Mouse (Mus musculus) intestine, postnatal 0 days (tissue): ENCODE measurements around the gene Sec31b. TPM values are rescaled to one million over a fixed set of nuclear protein-coding genes. Genes with fewer than 3 reads are reported as not detected.

ENCODE experiments used
- ATAC-seq: fragments of 200-750 bp; cut with Nextera tagmentation; 2 replicates; pipeline ENCODE4 v1.8.0; 2017; ENCODE audit warnings: mild to moderate bottlenecking, moderate TSS enrichment, moderate library complexity
- H3K27ac ChIP-seq: fragments of 300-500 bp; sonication (generic); 2 replicates; pipeline ENCODE4 v1.5.1; 2014; ENCODE audit warnings: mild to moderate bottlenecking, low read depth, low read length, moderate library complexity
- H3K27me3 ChIP-seq: fragments of 300-500 bp; sonication (generic); replicated peaks from 2 replicates; pipeline ENCODE4 v1.6.1; 2014; ENCODE audit warnings: low read length, mixed read lengths; ENCODE audit not compliant: control insufficient read depth, insufficient read depth
- H3K36me3 ChIP-seq: fragments of 300-500 bp; sonication (generic); 2 replicates; pipeline ENCODE4 v1.6.1; 2014; ENCODE audit warnings: mild to moderate bottlenecking, moderate library complexity; ENCODE audit not compliant: control insufficient read depth, insufficient read depth
- H3K4me1 ChIP-seq: fragments of 300-500 bp; sonication (generic); replicated peaks from 2 replicates; pipeline ENCODE4 v1.6.1; 2014; ENCODE audit warnings: antibody characterized with exemption, low read length, mixed read lengths; ENCODE audit not compliant: control insufficient read depth, insufficient read depth
- H3K4me2 ChIP-seq: fragments of 300-500 bp; sonication (generic); replicated peaks from 2 replicates; pipeline ENCODE4 v1.6.1; 2014; ENCODE audit warnings: low read depth, mild to moderate bottlenecking, moderate library complexity
- H3K4me3 ChIP-seq: fragments of 300-500 bp; sonication (generic); 2 replicates; pipeline ENCODE4 v1.5.1; 2014; ENCODE audit warnings: low read depth, low read length
- H3K9ac ChIP-seq: fragments of 300-500 bp; sonication (generic); 2 replicates; pipeline ENCODE4 v1.6.1; 2014; ENCODE audit warnings: mild to moderate bottlenecking, low read depth, low read length
- H3K9me3 ChIP-seq: fragments of 300-500 bp; sonication (generic); 2 replicates; pipeline ENCODE4 v1.6.1; 2016; ENCODE audit warnings: mixed run types; ENCODE audit not compliant: control insufficient read depth
- CTCF ChIP-seq: sonication (generic); IDR thresholded peaks from 2 replicates; pipeline ENCODE4 v1.5.1; 2016; ENCODE audit warnings: low read depth, mild to moderate bottlenecking, control low read depth, antibody characterized with exemption, moderate library complexity
- WGBS: fragments of 180-500 bp; shearing (Covaris S2); extraction: QIAGEN DNeasy Blood & Tissue Kit; methylation state at CpG from one replicate; pipeline ENCODE4 v1.1.7; 2014; 5-methylcytosine and 5-hydroxymethylcytosine counted together
- polyA plus RNA-seq: library from polyadenylated mRNA; unstranded; fragments of >200 nt; fragmentation: Nextera tagmentation; extraction: Ambion mirVana; gene quantifications from 2 replicates; pipeline ENCODE4 v1.2.1, GENCODE M21; 2015

Gene Sec31b
- 0.12 and 0.33 TPM in 2 replicates for polyA plus RNA-seq

DNA sequence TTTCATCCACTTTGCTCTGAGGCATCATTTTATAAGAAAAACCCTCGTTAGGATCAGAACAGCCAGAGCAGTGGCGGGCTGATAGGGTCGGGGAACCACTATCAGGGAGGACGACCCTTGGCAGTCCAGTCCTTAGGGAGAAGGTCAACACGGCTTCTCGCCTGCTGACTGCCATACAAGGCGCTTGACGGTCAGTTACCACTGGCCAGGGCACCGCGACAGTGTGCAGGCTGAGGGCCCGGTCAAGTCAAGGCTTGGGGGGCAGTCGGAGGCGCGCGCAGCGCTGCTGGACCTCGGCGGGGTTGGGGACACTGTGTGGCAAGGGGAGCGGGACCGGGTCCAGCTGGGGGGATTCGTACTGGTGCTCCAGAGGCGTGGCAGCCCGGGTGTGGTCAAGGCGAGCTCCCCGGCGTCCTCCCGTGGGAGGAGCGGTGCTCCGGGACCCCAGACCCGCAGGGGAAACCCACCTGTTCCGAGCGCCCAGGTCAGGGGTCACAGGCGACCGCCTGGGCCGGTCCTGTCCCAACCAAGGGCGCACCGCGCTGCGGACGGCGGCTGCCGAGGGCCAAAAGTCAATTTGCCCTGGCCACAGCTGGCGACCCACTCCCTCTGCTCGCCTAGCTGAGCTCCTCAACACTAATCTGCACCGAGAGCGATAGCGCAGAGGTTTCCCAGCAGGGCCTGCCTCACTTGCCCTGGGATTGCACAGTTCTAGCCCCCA, at the start of gene Sec31b:
TSS of gene Sec31b (minus strand) at position 544 of the 721 bp plus-strand sequence.
- H3K36me3 ChIP-seq: peaks cover 26% of the 10 kb centered on the region
- no peaks in the 10 kb centered on the region; the same call in 1 of the 2 replicates for H3K27me3 ChIP-seq
- peak within 1 kb of the TSS; percentile 43 for H3K4me3 ChIP-seq
- H3K27ac ChIP-seq: no peak within 1 kb of the TSS
- H3K9ac ChIP-seq: 0 out of 2 replicates have a peak within 1 kb of the TSS, but pooled peaks have one; percentile 40
- peaks cover 7% of the 10 kb centered on the region; the same call in 1 of the 2 replicates for H3K4me1 ChIP-seq
- peak within 1 kb of the TSS; percentile 85 for H3K4me2 ChIP-seq
- WGBS: 2% methylated on average over 47 of the region's 47 CpGs
- peak; percentile 37 for ATAC-seq
- no peak for TF ChIP-seq CTCF
- H3K9me3 ChIP-seq: peaks cover 5% of the 10 kb centered on the region; the same call in 1 of the 2 replicates

DNA sequence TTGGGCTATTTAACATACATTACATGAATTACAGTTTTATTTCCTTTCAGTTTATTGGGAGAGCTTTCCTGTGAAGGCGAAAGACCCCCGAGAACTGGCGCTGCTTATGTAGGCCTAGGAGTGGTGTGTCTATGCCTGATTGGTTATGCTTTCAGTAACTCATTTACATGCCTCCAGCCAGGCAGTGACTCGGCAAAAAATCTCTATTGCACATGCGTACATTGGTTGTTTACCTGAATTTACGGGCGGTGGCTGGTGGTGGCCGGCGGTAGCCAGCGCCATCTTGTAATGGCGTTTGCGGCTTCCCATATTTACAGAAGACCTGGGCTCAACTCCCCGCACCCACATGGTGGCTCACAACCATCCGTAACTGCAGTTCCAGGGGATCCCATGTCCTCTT, 48.5 kb upstream of the Sec31b start:
- Histone ChIP-seq H3K9me3 (no peaks in the 10 kb centered on the region), H3K4me3 (no peak overlapping the region), H3K27me3 (no peaks in the 10 kb centered on the region), H3K4me2 (no peak overlapping the region), H3K9ac (no peak overlapping the region), H3K36me3 (no peaks in the 10 kb centered on the region), H3K4me1 (no peaks in the 10 kb centered on the region), H3K27ac (no peak overlapping the region)
- no peak for TF ChIP-seq CTCF
- WGBS: 94% methylated on average over 14 of the region's 14 CpGs
- ATAC-seq: no peak

DNA sequence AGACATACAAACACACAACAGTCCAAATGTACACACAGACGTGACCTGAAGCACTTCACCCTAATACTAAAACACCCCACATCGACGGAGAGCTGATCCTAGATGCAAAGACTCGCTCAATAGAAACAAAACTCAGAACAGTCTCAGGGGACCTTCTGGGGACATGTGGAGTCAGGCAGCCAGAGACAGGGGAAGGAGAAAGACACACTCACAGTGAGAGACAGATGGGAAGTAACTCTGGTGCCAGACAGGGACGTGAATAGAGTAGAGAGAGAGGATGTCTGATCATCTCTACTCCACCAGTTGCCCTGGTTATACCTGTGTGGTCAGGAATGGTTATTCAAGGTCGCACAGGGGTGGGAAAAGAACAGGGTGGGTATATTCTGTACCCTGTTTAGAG, 46.0 kb upstream of the Sec31b start:
- Histone ChIP-seq H3K9ac (no peak overlapping the region), H3K4me3 (no peak overlapping the region), H3K9me3 (no peaks in the 10 kb centered on the region), H3K36me3 (no peaks in the 10 kb centered on the region), H3K27ac (no peak overlapping the region), H3K4me1 (no peaks in the 10 kb centered on the region), H3K27me3 (no peaks in the 10 kb centered on the region), H3K4me2 (no peak overlapping the region)
- ATAC-seq: no peak
- WGBS: 74% methylated on average over 6 of the region's 6 CpGs
- TF ChIP-seq CTCF: no peak

DNA sequence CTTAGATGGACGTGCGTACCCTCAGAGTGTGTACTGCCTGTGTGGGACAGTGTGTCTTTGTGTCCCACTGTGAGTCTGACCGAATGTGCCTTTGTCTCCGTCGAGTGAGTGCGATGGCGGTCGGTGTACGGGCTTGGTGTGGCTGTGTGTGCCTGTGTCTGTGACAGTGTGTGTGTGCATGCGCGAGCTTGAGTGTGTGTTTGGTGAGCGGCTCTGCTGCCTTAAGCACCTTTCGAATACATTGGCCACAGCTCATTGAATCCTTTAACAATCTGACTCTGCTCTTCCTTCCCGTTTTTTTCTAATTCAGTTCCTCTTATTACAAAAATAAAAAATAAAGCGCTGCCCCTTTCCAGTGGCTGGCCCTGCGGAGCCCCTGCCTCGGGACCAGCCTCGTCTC, 45.3 kb upstream of the Sec31b start:
- Histone ChIP-seq H3K9ac (no peak overlapping the region), H3K4me1 (no peaks in the 10 kb centered on the region), H3K4me3 (no peak overlapping the region), H3K4me2 (no peak overlapping the region), H3K36me3 (no peaks in the 10 kb centered on the region), H3K27ac (no peak overlapping the region), H3K27me3 (no peaks in the 10 kb centered on the region), H3K9me3 (no peaks in the 10 kb centered on the region)
- no peak for TF ChIP-seq CTCF
- ATAC-seq: no peak
- WGBS: 85% methylated on average over 18 of the region's 18 CpGs

GRCm38 (mm10) chr19:44589591-44590223, 44.0 kb upstream of the Sec31b start:
- WGBS: 26% methylated on average over 7 of the region's 7 CpGs
- no peak overlapping the region for H3K4me3 ChIP-seq
- peak; percentile 56 for ATAC-seq

GRCm38 (mm10) chr19:44588036-44588435, 42.4 kb upstream of the Sec31b start:
- Histone ChIP-seq H3K27ac (no peak overlapping the region), H3K4me3 (no peak overlapping the region), H3K4me1 (no peaks in the 10 kb centered on the region), H3K4me2 (no peak overlapping the region), H3K9me3 (no peaks in the 10 kb centered on the region), H3K27me3 (0 out of 2 replicates have a peak, but pooled peaks cover 4% of the 10 kb centered on the region), H3K36me3 (no peaks in the 10 kb centered on the region), H3K9ac (no peak overlapping the region)
- WGBS: 49% methylated on average over 4 of the region's 4 CpGs
- no peak for ATAC-seq
- TF ChIP-seq CTCF: no peak

More at GRCm38 (mm10) chr19:44589591-44590223, 44.0 kb upstream of the Sec31b start:
- Histone ChIP-seq H3K4me1 (no peaks in the 10 kb centered on the region), H3K27ac (no peak overlapping the region), H3K9me3 (no peaks in the 10 kb centered on the region), H3K9ac (no peak overlapping the region), H3K27me3 (0 out of 2 replicates have a peak, but pooled peaks cover 4% of the 10 kb centered on the region), H3K4me2 (0 out of 2 replicates have a peak overlapping the region, but pooled peaks have one; percentile 9), H3K36me3 (no peaks in the 10 kb centered on the region)
- no peak for TF ChIP-seq CTCF
